Mouse (Mus musculus): ENCODE results near the gene Scgb1b27. TPM values are rescaled to one million over a fixed set of nuclear protein-coding genes. Genes with fewer than 3 reads are reported as not detected.
A peak's percentile ranks its signal among the peaks of the same experiment; 100 is the strongest.
"Not testable (repeated sequence)": the region's sequence is repeated elsewhere in the genome, so short reads cannot be mapped to it uniquely, and the experiment has no call there.

The Scgb1b27 gene
- polyA plus RNA-seq (2016; fragmentation: Nextera tagmentation; extraction: Ambion mirVana) = not detected in 2 replicates

DNA sequence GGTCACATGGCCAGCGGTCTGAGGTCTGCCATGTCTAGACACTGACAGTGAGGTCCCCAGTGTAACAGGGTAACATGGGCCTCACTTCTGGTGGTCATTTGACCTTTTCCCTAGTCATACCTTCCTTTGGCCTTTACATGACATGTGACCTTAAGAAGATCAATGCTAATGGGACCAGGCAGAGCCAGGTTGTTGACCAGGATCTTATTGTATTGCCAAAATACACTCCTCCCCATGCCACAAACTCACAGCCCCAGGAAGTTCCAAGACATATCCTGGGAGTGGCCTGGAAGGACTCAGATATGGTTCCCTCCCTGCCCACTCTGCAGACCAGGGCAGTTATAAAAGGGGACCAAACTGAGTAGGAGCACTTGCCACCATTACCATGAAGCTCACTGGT lies at the start of gene Scgb1b27:
Gene Scgb1b27, plus strand, starts transcription at position 301 of the 400 bp plus-strand sequence.
- H3K27ac ChIP-seq (replicated peaks); DNase-seq (ENCODE audit: low spot score); H3K4me3 ChIP-seq; H3K36me3 ChIP-seq (replicated peaks); H3K4me1 ChIP-seq; H3K27me3 ChIP-seq (replicated peaks; ENCODE audit: low read depth, poor library complexity, severe bottlenecking): not testable (repeated sequence)
- 89% methylated on average over 1 of the region's 1 CpGs for WGBS
- H3K9me3 ChIP-seq = peaks cover 69% of the 10 kb centered on the region

DNA sequence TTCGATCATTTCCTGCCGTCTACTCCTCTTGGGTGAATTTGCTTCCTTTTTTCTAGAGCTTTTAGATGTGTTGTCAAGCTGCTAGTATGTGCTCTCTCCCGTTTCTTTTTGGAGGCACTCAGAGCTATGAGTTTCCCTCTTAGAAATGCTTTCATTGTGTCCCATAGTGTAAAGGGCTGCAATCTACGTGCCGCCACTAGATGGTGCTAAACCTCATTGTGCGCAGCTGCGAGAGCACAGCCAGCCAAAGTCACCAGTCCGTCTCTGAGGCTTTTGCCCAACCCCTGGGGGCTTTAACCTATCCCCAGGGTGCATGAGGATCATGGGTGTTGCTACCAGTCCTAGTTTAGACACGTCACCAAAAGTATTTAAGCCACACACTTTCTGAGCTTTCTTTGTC lies 39.0 kb upstream of the Scgb1b27 start:
- H3K27me3 ChIP-seq (replicated peaks; ENCODE audit: low read depth, poor library complexity, severe bottlenecking); H3K4me3 ChIP-seq; H3K36me3 ChIP-seq (replicated peaks); H3K27ac ChIP-seq (replicated peaks); H3K4me1 ChIP-seq: not testable (repeated sequence)
- H3K9me3 ChIP-seq = peaks cover 31% of the 10 kb centered on the region
- peak; percentile 25 for DNase-seq (ENCODE audit: low spot score)
- WGBS = 30% methylated on average over 8 of the region's 9 CpGs

DNA sequence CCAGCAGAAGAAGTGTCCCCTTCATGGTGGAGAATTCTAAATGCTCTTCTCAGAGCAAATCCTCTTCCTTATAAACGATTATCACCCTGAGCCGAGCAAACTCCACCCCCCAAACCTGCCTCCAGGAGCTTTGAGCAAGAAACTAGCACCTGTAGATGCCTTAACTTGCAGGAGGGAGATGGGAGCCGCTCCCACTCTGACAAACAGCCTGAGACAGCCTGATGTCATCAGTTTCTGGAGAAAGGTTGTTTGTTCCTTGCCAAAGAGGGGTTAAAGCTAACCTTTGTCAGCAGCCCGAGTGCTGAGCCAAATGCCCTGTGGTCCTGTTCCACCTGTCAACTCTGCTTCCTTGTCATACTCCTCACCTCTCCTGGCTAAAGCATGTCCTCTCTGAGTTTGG lies 7.4 kb upstream of the Scgb1b27 start, which contains the start of gene Scgb2b27:
Gene Scgb2b27, minus strand, starts transcription at position 101 of the 400 bp plus-strand sequence.
- WGBS = 73% methylated on average over 4 of the region's 4 CpGs
- Histone ChIP-seq H3K27me3 (replicated peaks; ENCODE audit: low read depth, poor library complexity, severe bottlenecking) (no peaks in the 10 kb centered on the region), H3K36me3 (replicated peaks) (no peaks in the 10 kb centered on the region), H3K4me3 (no peak within 1 kb of the TSS), H3K9me3 (peaks cover 67% of the 10 kb centered on the region), H3K27ac (replicated peaks) (no peak within 1 kb of the TSS), H3K4me1 (no peaks in the 10 kb centered on the region)
- DNase-seq (ENCODE audit: low spot score) = no peak

DNA sequence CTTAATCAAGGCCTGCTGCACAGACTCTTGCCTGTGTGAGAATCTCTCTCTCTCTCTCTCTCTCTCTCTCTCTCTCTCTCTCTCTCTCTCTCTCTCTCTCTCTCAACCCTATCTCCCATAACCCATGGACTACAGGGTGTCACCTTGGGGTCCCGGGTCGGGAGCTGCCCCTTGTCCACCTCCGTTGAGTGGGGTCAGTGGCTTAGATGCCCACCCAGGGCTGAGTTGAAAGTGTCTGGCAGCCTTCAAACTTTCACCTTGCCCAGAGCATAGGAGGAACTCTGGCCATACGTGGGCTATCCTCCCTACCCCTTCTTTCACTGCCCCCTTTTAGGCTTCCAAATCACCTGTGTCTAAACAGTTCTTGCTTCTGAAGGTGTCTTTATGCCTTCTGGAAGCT lies 4.4 kb downstream of the Scgb1b27 start:
- H3K27ac ChIP-seq (replicated peaks) = no peak overlapping the region
- no peaks in the 10 kb centered on the region for H3K4me1 ChIP-seq
- H3K9me3 ChIP-seq = peaks cover 88% of the 10 kb centered on the region
- H3K4me3 ChIP-seq = no peak overlapping the region
- H3K36me3 ChIP-seq (replicated peaks) = no peaks in the 10 kb centered on the region
- no peak for DNase-seq (ENCODE audit: low spot score)
- 86% methylated on average over 4 of the region's 4 CpGs for WGBS
- no peaks in the 10 kb centered on the region for H3K27me3 ChIP-seq (replicated peaks; ENCODE audit: low read depth, poor library complexity, severe bottlenecking)

DNA sequence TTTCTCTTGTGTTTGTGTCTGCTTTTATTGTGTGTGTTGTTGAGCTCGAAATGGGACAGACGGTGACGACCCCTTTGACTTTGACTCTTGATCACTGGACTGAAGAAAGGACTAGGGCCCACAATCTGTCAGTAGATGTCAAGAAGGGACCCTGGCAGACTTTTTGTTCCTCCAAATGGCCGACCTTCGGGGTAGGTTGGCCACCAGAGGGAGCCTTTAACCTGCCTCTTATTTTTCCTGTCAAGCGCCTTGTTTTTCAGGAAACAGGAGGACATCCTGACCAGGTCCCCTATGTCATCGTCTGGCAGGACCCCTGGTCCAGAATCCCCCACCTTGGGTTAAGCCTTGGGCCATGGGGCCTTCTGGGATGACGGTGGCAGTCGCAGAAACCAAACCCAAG lies 5.9 kb downstream of the Scgb1b27 start:
- not testable (repeated sequence) for H3K27me3 ChIP-seq (replicated peaks; ENCODE audit: low read depth, poor library complexity, severe bottlenecking); H3K27ac ChIP-seq (replicated peaks); DNase-seq (ENCODE audit: low spot score); H3K4me1 ChIP-seq; H3K4me3 ChIP-seq; H3K36me3 ChIP-seq (replicated peaks)
- peaks cover 88% of the 10 kb centered on the region for H3K9me3 ChIP-seq
- 84% methylated on average over 9 of the region's 9 CpGs for WGBS

DNA sequence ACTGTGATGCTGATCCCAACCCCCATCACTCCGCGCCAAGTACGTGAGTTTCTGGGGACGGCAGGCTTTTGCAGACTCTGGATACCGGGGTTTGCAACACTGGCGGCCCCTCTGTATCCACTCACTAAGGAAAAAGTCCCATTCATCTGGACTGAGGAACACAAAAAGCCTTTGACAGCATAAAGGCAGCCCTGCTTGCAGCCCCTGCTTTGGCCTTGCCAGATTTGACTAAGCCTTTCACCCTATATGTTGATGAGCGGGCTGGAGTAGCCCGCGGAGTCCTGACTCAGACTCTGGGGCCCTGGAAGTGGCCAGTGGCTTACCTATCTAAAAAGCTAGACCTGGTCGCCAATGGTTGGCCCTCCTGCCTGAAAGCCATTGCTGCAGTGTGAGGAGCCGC lies 8.7 kb downstream of the Scgb1b27 start:
- DNase-seq (ENCODE audit: low spot score) = no peak
- 95% methylated on average over 11 of the region's 11 CpGs for WGBS
- H3K9me3 ChIP-seq = peaks cover 84% of the 10 kb centered on the region
- H3K4me1 ChIP-seq = no peaks in the 10 kb centered on the region
- no peak overlapping the region for H3K27ac ChIP-seq (replicated peaks)
- H3K27me3 ChIP-seq (replicated peaks; ENCODE audit: low read depth, poor library complexity, severe bottlenecking) = no peaks in the 10 kb centered on the region
- H3K4me3 ChIP-seq = no peak overlapping the region
- no peaks in the 10 kb centered on the region for H3K36me3 ChIP-seq (replicated peaks)

DNA sequence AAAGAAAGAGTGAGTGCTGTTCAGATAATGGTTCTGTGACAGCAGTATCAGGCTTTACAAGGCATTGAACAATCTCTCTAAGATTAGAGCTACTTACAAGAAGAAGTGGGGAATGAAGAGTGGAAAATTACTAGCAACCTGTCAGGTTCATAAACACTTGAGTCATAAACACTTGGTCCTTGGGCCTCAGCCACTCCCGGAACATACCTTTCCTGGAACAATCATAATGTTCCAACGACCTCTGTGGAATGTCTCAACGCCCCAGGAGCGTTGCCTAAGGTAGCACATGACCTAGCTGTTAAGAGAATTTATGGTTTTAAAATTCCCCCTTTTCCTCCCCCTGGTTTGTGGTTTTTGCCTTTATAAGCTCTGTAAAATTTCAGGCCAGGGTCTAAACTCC lies 13.3 kb downstream of the Scgb1b27 start:
- DNase-seq (ENCODE audit: low spot score); H3K36me3 ChIP-seq (replicated peaks); H3K4me1 ChIP-seq; H3K4me3 ChIP-seq; H3K27ac ChIP-seq (replicated peaks); H3K27me3 ChIP-seq (replicated peaks; ENCODE audit: low read depth, poor library complexity, severe bottlenecking): not testable (repeated sequence)
- peaks cover 72% of the 10 kb centered on the region for H3K9me3 ChIP-seq
- WGBS = 89% methylated on average over 4 of the region's 4 CpGs

DNA sequence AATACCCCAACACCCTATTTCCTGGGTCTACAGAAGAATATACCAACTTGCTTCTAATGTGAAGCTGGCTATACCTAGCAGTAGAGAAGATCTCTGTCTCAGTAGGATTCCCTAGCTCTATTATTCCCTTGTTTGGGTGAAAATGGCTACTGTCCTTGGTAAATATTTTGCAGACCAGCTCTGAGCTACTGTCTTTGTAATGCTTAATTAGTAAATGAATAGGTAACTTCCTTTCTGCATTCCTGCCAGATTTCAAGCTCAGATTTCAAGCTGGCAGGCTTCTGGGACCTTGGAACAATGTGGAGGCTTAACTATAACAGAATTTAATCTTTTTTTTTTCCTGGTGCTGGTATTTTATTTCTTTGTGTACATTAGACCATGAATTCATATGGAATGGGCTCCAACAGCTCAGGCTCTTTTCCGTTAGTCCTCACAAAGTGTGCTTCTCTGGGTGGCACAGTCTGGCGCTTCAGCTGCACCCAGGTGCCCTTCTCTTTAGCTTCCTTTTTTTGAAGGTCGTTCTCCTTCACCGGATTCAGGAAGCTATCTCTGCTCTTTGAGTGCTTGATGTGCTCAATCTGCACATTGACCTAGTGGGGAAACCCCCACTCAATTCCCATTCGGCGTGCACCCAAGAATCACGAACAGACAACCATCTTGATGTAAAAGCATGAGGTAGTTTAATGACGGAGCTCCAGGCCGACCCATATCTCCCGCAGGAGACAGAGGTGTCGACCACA lies 15.0 kb downstream of the Scgb1b27 start:
- not testable (repeated sequence) for DNase-seq (ENCODE audit: low spot score); H3K36me3 ChIP-seq (replicated peaks); H3K27ac ChIP-seq (replicated peaks); H3K4me3 ChIP-seq; H3K27me3 ChIP-seq (replicated peaks; ENCODE audit: low read depth, poor library complexity, severe bottlenecking); H3K4me1 ChIP-seq
- WGBS = 90% methylated on average over 11 of the region's 11 CpGs
- peaks cover 67% of the 10 kb centered on the region for H3K9me3 ChIP-seq

DNA sequence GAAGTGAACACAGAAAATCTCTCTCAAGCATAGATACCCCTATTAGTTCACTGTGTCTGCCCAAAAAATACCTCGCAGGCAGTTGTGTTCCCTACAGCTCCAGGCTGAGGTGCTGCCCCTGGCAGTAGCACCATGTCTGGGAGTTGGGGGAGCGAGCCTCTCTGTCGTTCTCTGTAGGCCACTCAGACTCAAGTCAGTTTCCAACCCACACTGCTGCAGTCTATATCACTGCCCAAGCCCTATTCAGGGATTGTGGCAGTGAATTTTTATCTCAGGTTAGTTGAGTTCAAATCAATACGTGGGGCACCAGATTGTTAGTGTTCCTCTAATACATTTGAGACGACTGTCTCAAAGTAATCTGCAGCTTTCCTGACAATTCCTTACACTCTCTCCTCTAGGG lies 46.8 kb downstream of the Scgb1b27 start:
- H3K4me3 ChIP-seq; H3K4me1 ChIP-seq; H3K27ac ChIP-seq (replicated peaks); H3K27me3 ChIP-seq (replicated peaks; ENCODE audit: low read depth, poor library complexity, severe bottlenecking); DNase-seq (ENCODE audit: low spot score); H3K36me3 ChIP-seq (replicated peaks): not testable (repeated sequence)
- WGBS = 78% methylated on average over 5 of the region's 5 CpGs
- H3K9me3 ChIP-seq = peaks cover 17% of the 10 kb centered on the region; the same call in 1 of the 2 replicates

Other genes starting within 250 kb of the Scgb1b27 start
- not detected in 2 replicates for gene Scgb2b26, start 76.4 kb upstream of the Scgb1b27 start, polyA plus RNA-seq (2016; fragmentation: Nextera tagmentation; extraction: Ambion mirVana)
- not detected in 2 replicates for gene Scgb2b27, start 7.5 kb upstream of the Scgb1b27 start, polyA plus RNA-seq (2016; fragmentation: Nextera tagmentation; extraction: Ambion mirVana)
- not detected in 2 replicates for gene Scgb1b30, start 73.9 kb downstream of the Scgb1b27 start, polyA plus RNA-seq (2016; fragmentation: Nextera tagmentation; extraction: Ambion mirVana)
- 6.2 and 7.2 TPM in 2 replicates for gene Wtip, start 111.8 kb downstream of the Scgb1b27 start, polyA plus RNA-seq (2016; fragmentation: Nextera tagmentation; extraction: Ambion mirVana)
- gene Uba2, start 148.1 kb downstream of the Scgb1b27 start, polyA plus RNA-seq (2016; fragmentation: Nextera tagmentation; extraction: Ambion mirVana) = 289 and 295 TPM in 2 replicates
- gene Pdcd2l, start 175.2 kb downstream of the Scgb1b27 start, polyA plus RNA-seq (2016; fragmentation: Nextera tagmentation; extraction: Ambion mirVana) = 73.5 and 80.8 TPM in 2 replicates
- 347 and 381 TPM in 2 replicates for gene Gpi1, start 208.9 kb downstream of the Scgb1b27 start, polyA plus RNA-seq (2016; fragmentation: Nextera tagmentation; extraction: Ambion mirVana)
- 0.62 TPM in 1 of 2 replicates, not detected in the other for gene Gm6096, start 229.6 kb downstream of the Scgb1b27 start, polyA plus RNA-seq (2016; fragmentation: Nextera tagmentation; extraction: Ambion mirVana)